Mouse (Mus musculus) limb, embryonic 11.5 days (tissue): ENCODE measurements around the gene Styx. TPM values are rescaled to one million over a fixed set of nuclear protein-coding genes. Genes with fewer than 3 reads are reported as not detected.

Experiments used
- ATAC-seq: fragments of 200-750 bp; cut with Nextera tagmentation; 2 replicates; pipeline ENCODE4 v1.8.0; 2017; ENCODE audit warnings: low read depth; ENCODE audit not compliant: insufficient number of reproducible peaks, low FRiP score, low TSS enrichment
- DNase-seq: peaks from one replicate; pipeline ENCODE4 v3.0.0-alpha.2; 2015; ENCODE audit warnings: low spot score
- H3K27ac ChIP-seq: fragments of 300-500 bp; sonication (generic); replicated peaks from 2 replicates; pipeline ENCODE4 v1.5.1; 2014; ENCODE audit warnings: low read depth, mild to moderate bottlenecking, low read length
- H3K27me3 ChIP-seq: fragments of 300-500 bp; sonication (generic); 2 replicates; pipeline ENCODE4 v1.6.1; 2014; ENCODE audit warnings: mild to moderate bottlenecking, low read length, mixed read lengths; ENCODE audit not compliant: control insufficient read depth, insufficient read depth
- H3K36me3 ChIP-seq: fragments of 300-500 bp; sonication (generic); 2 replicates; pipeline ENCODE4 v1.6.1; 2014; ENCODE audit warnings: mild to moderate bottlenecking, low read length, moderate library complexity, mixed read lengths; ENCODE audit not compliant: control insufficient read depth, insufficient read depth
- H3K4me1 ChIP-seq: fragments of 300-500 bp; sonication (generic); 2 replicates; pipeline ENCODE4 v1.6.1; 2014; ENCODE audit warnings: low read length, mixed read lengths; ENCODE audit not compliant: control insufficient read depth, insufficient read depth
- H3K4me2 ChIP-seq: fragments of 300-500 bp; sonication (generic); 2 replicates; pipeline ENCODE4 v1.6.1; 2014; ENCODE audit warnings: low read depth, mild to moderate bottlenecking, moderate library complexity; ENCODE audit not compliant: severe bottlenecking
- H3K4me3 ChIP-seq: fragments of 300-500 bp; sonication (generic); 2 replicates; pipeline ENCODE4 v1.5.1; 2014; ENCODE audit warnings: low read depth, low read length
- H3K9ac ChIP-seq: fragments of 300-500 bp; sonication (generic); 2 replicates; pipeline ENCODE4 v1.6.1; 2014; ENCODE audit warnings: mild to moderate bottlenecking, low read length
- H3K9me3 ChIP-seq: fragments of 300-500 bp; sonication (generic); 2 replicates; pipeline ENCODE4 v1.6.1; 2016; ENCODE audit warnings: low read length; ENCODE audit not compliant: control insufficient read depth
- WGBS: fragments of 180-500 bp; shearing (Covaris S2); extraction: QIAGEN DNeasy Blood & Tissue Kit; methylation state at CpG from one replicate; pipeline ENCODE4 v1.1.7; 2014; 5-methylcytosine and 5-hydroxymethylcytosine counted together
- polyA plus RNA-seq: library from polyadenylated mRNA; unstranded; fragments of >200 nt; fragmentation: Nextera tagmentation; extraction: Ambion mirVana; gene quantifications from 2 replicates; pipeline ENCODE4 v1.2.1, GENCODE M21; 2014

Styx gene
- polyA plus RNA-seq, 1 experiment from 2014 or later: 45.3 TPM

DNA sequence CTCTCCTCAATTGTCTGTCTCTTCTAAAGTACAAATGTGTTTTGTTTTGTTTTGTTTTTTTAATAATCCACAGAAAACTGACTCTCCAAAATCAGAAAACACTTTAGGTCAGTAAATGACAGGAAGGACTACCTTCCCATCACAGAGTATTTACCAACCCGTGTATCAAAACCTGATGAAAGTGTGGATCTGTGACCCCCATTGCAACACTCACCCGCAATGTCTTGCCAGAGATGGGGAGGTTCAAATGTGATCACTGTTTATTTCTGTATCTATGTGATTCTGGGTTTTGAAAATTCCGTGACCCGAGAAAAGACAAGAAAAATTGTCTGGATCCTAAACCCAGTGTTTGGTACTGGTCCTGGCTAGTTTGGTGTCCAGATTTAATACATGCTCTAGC is 65.4 kb downstream of the Styx start:
- H3K27me3 ChIP-seq: no peaks in the 10 kb centered on the region
- 86% methylated on average over 4 of the region's 4 CpGs for WGBS
- H3K9me3 ChIP-seq: no peaks in the 10 kb centered on the region
- no peak overlapping the region for H3K27ac ChIP-seq
- no peak overlapping the region for H3K9ac ChIP-seq
- no peak for ATAC-seq
- no peak for DNase-seq
- H3K4me2 ChIP-seq: no peak overlapping the region
- no peaks in the 10 kb centered on the region for H3K36me3 ChIP-seq
- no peaks in the 10 kb centered on the region for H3K4me1 ChIP-seq
- H3K4me3 ChIP-seq: no peak overlapping the region

DNA sequence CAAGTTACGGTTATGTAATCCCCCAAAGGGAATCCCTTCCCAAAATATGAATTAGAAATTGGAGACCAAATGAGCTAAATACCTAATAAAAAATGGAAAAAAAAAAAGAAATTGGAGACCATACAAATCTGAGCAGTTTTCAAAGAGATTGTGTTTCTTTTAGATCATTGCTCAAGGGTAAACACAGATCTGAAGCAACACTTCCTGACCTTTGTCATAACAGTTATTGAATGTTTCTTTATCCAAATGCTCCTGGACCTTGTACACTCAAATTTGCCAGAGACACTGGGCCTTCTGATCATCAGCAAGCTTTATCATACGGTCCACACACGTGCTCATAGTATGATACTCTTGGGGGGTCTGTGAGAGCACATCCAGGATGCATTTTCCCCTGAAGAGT is 67.7 kb downstream of the Styx start:
- H3K36me3 ChIP-seq: no peaks in the 10 kb centered on the region
- H3K9ac ChIP-seq: no peak overlapping the region
- no peaks in the 10 kb centered on the region for H3K4me1 ChIP-seq
- no peak for DNase-seq
- no peaks in the 10 kb centered on the region for H3K9me3 ChIP-seq
- no peak overlapping the region for H3K4me2 ChIP-seq
- WGBS: 87% methylated on average over 3 of the region's 3 CpGs
- H3K27ac ChIP-seq: no peak overlapping the region
- no peaks in the 10 kb centered on the region for H3K27me3 ChIP-seq
- ATAC-seq: no peak
- no peak overlapping the region for H3K4me3 ChIP-seq

DNA sequence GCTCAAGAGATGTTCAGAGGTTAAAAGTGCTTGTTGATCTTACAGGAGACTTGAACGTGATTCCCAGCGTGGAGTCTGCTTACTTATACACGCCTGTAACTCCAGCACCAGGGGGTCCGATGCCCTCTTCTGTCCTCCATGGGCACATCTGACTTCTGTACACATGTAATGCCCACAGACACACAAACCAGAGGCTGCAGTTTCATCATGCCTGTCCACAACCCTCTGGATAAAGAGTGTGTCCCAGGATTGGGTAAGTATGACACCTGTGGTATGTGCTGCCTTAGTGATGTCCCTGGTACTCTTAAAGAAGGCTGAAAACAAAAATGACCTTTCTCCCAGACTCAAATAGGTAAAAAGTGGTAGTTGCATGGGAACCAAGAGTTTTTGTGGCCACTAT is 68.4 kb downstream of the Styx start:
- DNase-seq: no peak
- no peak overlapping the region for H3K4me3 ChIP-seq
- WGBS: 77% methylated on average over 4 of the region's 4 CpGs

DNA sequence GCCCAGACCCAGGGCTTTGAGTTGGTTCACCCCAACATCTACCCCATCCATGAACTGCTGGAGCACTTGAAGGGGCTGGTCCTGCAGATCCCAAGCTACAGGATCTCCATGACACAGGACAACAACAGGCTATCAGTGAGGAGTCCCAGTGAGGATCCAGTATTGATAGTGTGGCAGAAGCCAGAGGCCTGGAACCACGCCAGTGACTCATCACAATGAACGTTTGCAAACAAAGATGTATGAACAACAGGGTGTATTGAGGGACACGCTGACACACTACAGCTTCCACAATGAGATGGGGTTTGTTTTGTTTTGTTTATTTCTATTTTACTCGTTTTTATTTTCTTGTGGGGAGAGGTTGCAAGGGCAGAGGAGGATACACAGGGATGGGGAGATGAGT is 71.5 kb downstream of the Styx start:
- Histone ChIP-seq H3K36me3 (no peaks in the 10 kb centered on the region), H3K9me3 (no peaks in the 10 kb centered on the region), H3K27me3 (no peaks in the 10 kb centered on the region), H3K4me1 (no peaks in the 10 kb centered on the region), H3K4me2 (no peak overlapping the region), H3K9ac (no peak overlapping the region), H3K4me3 (no peak overlapping the region), H3K27ac (no peak overlapping the region)
- no peak for ATAC-seq
- no peak for DNase-seq
- 75% methylated on average over 4 of the region's 4 CpGs for WGBS

More for the DNA sequence above, 68.4 kb downstream of the Styx start:
- H3K4me1 ChIP-seq: no peaks in the 10 kb centered on the region
- no peaks in the 10 kb centered on the region for H3K36me3 ChIP-seq
- H3K27ac ChIP-seq: no peak overlapping the region
- H3K4me2 ChIP-seq: no peak overlapping the region
- no peaks in the 10 kb centered on the region for H3K9me3 ChIP-seq
- H3K27me3 ChIP-seq: no peaks in the 10 kb centered on the region
- no peak for ATAC-seq
- no peak overlapping the region for H3K9ac ChIP-seq

- no peaks in the 10 kb centered on the region for H3K36me3 ChIP-seq
- DNase-seq (no peak), ATAC-seq (no peak)
- WGBS: 15% methylated on average over 5 of the region's 5 CpGs
- H3K4me2 ChIP-seq: no peak overlapping the region
- H3K4me1 ChIP-seq: no peaks in the 10 kb centered on the region
- no peak overlapping the region for H3K4me3 ChIP-seq
- no peak overlapping the region for H3K9ac ChIP-seq
- H3K27me3 ChIP-seq: no peaks in the 10 kb centered on the region
- H3K9me3 ChIP-seq: no peaks in the 10 kb centered on the region
- no peak overlapping the region for H3K27ac ChIP-seq
These were observed 72.3 kb downstream of the Styx start for GRCm38 (mm10) chr14:45423220-45423619.

DNA sequence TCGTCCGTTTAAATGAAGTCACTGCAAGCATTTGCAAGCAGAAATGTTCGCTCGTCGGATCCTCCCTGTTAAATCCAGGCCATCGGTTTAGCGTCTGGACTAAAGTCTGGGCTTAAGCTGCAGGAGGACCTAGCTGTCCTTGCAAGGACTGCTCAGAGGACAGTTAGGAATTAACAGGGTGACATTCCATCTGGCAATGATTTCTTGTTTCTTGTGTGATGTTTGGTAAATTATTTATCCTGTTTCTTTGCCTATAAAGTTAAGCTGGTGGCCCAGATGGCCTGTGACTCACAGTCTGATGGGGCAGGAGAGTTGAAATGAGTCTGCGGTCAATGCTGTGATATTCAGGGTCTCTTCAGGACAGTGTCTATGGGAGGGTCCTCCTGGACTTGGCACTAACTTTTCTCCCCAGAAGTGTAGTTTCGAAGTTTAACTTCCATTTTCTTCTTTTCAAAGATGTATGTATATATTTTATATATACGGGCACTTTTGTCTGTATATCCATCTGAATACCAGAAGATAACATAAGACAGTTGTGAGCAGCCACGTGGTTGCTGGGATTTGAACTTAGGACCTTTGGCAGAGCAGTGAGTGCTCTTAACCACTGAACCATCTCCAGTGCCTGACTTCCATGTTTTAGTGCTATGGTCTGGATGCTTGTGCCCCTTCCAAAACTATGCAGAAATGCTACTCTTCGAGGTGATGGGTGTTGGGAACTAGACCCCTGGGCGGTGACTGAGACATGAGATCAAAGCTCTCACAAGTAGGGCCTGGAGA is 79.4 kb downstream of the Styx start:
- H3K4me2 ChIP-seq: no peak overlapping the region
- DNase-seq (no peak), ATAC-seq (no peak)
- 83% methylated on average over 13 of the region's 13 CpGs for WGBS
- peaks cover 4% of the 10 kb centered on the region for H3K9me3 ChIP-seq
- H3K36me3 ChIP-seq: no peaks in the 10 kb centered on the region
- H3K9ac ChIP-seq: no peak overlapping the region
- no peaks in the 10 kb centered on the region for H3K4me1 ChIP-seq
- H3K27me3 ChIP-seq: no peaks in the 10 kb centered on the region
- H3K27ac ChIP-seq: no peak overlapping the region
- H3K4me3 ChIP-seq: no peak overlapping the region

DNA sequence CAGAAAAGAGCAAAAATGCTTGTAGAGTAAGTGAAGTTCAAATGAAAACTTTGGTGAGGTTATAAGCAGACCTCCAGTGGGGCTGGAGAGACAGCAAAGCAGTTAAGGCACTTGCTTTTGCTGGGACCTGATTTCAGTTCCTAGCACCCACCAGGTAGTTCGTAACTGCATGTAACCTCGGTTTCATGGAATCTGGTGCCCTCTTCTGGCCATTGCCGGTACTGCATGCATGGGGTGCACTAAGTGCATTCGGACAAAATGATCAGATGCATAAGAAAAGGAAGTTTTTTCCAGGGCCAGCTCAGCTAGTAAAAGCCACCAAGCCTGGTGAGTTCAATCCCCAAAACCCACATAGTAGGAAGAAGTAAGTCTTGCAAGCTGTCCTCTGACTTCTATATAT is 81.1 kb downstream of the Styx start:
- no peak overlapping the region for H3K9ac ChIP-seq
- H3K36me3 ChIP-seq: no peaks in the 10 kb centered on the region
- no peak overlapping the region for H3K4me3 ChIP-seq
- H3K9me3 ChIP-seq: peaks cover 4% of the 10 kb centered on the region
- H3K4me1 ChIP-seq: peaks cover 4% of the 10 kb centered on the region; the same call in 1 of the 2 replicates
- no peaks in the 10 kb centered on the region for H3K27me3 ChIP-seq
- no peak for DNase-seq
- no peak overlapping the region for H3K27ac ChIP-seq
- ATAC-seq: no peak
- no peak overlapping the region for H3K4me2 ChIP-seq
- WGBS: 63% methylated on average over 4 of the region's 4 CpGs

GRCm38 (mm10) chr14:45434220-45434619 is 83.3 kb downstream of the Styx start:
- Histone ChIP-seq H3K4me1 (peaks cover 18% of the 10 kb centered on the region), H3K36me3 (no peaks in the 10 kb centered on the region)

More at GRCm38 (mm10) chr14:45434220-45434619, 83.3 kb downstream of the Styx start:
- no peak overlapping the region for H3K9ac ChIP-seq
- ATAC-seq (no peak), DNase-seq (no peak)
- no peak overlapping the region for H3K4me2 ChIP-seq
- 74% methylated on average over 6 of the region's 6 CpGs for WGBS
- H3K4me3 ChIP-seq: no peak overlapping the region
- no peaks in the 10 kb centered on the region for H3K27me3 ChIP-seq
- peaks cover 4% of the 10 kb centered on the region for H3K9me3 ChIP-seq
- no peak overlapping the region for H3K27ac ChIP-seq
